ENCODE assay signal across 9 mouse cellular contexts in the genomic region with DNA sequence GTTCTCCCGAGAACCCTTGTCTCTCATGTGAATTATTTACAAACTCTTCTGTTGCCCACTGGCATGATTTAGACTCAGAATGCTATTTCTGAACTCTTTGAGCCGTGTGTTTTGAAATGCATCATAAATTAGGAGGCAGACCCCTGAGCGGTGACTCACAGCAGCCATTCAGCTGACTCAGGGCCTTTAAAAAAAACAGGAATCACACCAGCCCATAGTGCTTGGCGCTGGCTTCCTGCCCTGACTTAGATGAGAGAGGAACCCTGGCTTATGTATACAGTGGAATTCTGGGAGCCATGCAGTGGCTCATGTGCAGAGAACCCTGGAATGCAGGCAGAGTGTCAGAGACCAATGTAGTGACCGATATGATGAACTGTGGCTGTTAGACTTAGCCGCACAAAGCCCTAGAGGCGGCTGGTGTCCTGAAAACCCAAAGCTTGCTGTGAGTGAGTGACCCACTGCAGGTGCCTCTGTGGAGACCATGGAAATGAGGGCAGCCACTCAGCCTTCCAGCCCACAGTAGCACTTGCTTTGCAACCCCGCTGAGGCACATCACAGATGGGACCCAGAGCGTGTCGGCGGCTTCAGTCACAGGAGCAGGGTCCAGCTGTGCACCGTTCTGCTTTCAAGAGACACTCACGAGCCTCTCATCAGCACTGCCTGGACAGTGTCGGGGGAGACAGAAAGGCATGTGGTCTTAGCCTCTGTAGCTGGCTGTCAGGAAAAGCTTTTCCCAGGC.
DNase-seq lines count a peak whose midpoint lies in the region; ATAC-seq and TF ChIP-seq lines count a peak whose summit lies in the region.
"Had no signal": no experiment of that assay in that cellular context is flagged by ENCODE, and none has a peak within 500 bp of the region (broad histone marks: within the 10 kb centered on the region; RNA-seq: fewer than 3 reads in every experiment).

No protein-coding gene starts in this region.

- peaks cover 35% of the 10 kb centered on the region for H3K27me3 ChIP-seq in E14TG2a.4 (ENCODE audit: insufficient read depth, low read length)
- H3K27me3 ChIP-seq in lung, embryonic 16.5 days (ENCODE audit: control insufficient read depth, insufficient read depth, low read depth, low read length): no peaks in the 10 kb centered on the region
- H3K27me3 ChIP-seq in stomach, embryonic 14.5 days (ENCODE audit: control insufficient read depth, insufficient read depth, low read length): no peaks in the 10 kb centered on the region

- peak; percentile 89 for ATAC-seq in lung, embryonic 16.5 days (ENCODE audit: low read depth)
- ATAC-seq in stomach, embryonic 14.5 days (ENCODE audit: insufficient number of reproducible peaks, insufficient read depth, low FRiP score, low read depth): peak; percentile 69; the same call in 1 of the 2 replicates

- 18% methylated on average over 14 of the region's 14 CpGs for WGBS in lung, embryonic 16.5 days
- WGBS in stomach, embryonic 14.5 days: 28% methylated on average over 14 of the region's 14 CpGs

- peak; percentile 74 for DNase-seq in adrenal gland, postnatal 25 days
- peak; percentile 50 to 56 for DNase-seq in heart, adult 9 months (ENCODE audit: low spot score in 2 of 2)
- DNase-seq in kidney, adult 9 months: peak; percentile 30
- no peak for DNase-seq in gastrocnemius, postnatal 14 days
- no peak for DNase-seq in cerebellum, postnatal 4 days (ENCODE audit: low spot score in 2 of 2)

- intact Hi-C loops in gastrocnemius, postnatal 14 days (cut with DNase I; ENCODE audit: low total_unique reads): no loop called here

- H3K4me3 ChIP-seq in E14TG2a.4 (replicated peaks; ENCODE audit: low read length): peak overlapping the region; percentile 41
- H3K4me3 ChIP-seq in lung, embryonic 16.5 days (ENCODE audit: low read length): no peak overlapping the region
- H3K4me3 ChIP-seq in stomach, embryonic 14.5 days (ENCODE audit: low read depth, low read length): no peak overlapping the region

- H3K9ac ChIP-seq in lung, embryonic 16.5 days (ENCODE audit: low read length): 0 out of 2 replicates have a peak overlapping the region, but pooled peaks have one; percentile 24
- H3K9ac ChIP-seq in stomach, embryonic 14.5 days (replicated peaks; ENCODE audit: low read depth, low read length): no peak overlapping the region
- H3K9ac ChIP-seq: liver, embryonic 14.5 days had no signal

- no peak overlapping the region for H3K4me2 ChIP-seq in lung, embryonic 16.5 days (ENCODE audit: low read depth, low read length)
- H3K4me2 ChIP-seq in stomach, embryonic 14.5 days (replicated peaks; ENCODE audit: low read depth, low read length): 0 out of 2 replicates have a peak overlapping the region, but pooled peaks have one; percentile 2

- H3K27ac ChIP-seq in lung, embryonic 16.5 days (ENCODE audit: low read length): peak overlapping the region; percentile 83
- peak overlapping the region; percentile 71; the same call in 1 of the 2 replicates for H3K27ac ChIP-seq in stomach, embryonic 14.5 days (ENCODE audit: low read length)
- H3K27ac ChIP-seq: liver, embryonic 14.5 days had no signal

- H3K4me1 ChIP-seq in E14TG2a.4 (replicated peaks; ENCODE audit: low read depth, low read length): peaks cover 17% of the 10 kb centered on the region
- peaks cover 25% of the 10 kb centered on the region for H3K4me1 ChIP-seq in lung, embryonic 16.5 days (replicated peaks; ENCODE audit: control insufficient read depth, insufficient read depth, low read length)
- H3K4me1 ChIP-seq in stomach, embryonic 14.5 days (ENCODE audit: control insufficient read depth, insufficient read depth, low read length): peaks cover 44% of the 10 kb centered on the region

- no peak for TF ChIP-seq CTCF in E14TG2a.4 (conservative IDR thresholded peaks at IDR 0.05; ENCODE audit: low read length)

- H3K9me3 ChIP-seq in E14TG2a.4 (ENCODE audit: low read length): no peaks in the 10 kb centered on the region
- no peaks in the 10 kb centered on the region for H3K9me3 ChIP-seq in lung, embryonic 16.5 days (ENCODE audit: control insufficient read depth, low read length)
- H3K9me3 ChIP-seq in stomach, embryonic 14.5 days (ENCODE audit: control insufficient read depth, low read depth, low read length): no peaks in the 10 kb centered on the region

- H3K36me3 ChIP-seq in E14TG2a.4 (ENCODE audit: insufficient read depth, low read length): no peaks in the 10 kb centered on the region
- H3K36me3 ChIP-seq in lung, embryonic 16.5 days (ENCODE audit: control insufficient read depth, insufficient read depth, low read length): peaks cover 4% of the 10 kb centered on the region; the same call in 1 of the 2 replicates
- H3K36me3 ChIP-seq in stomach, embryonic 14.5 days (ENCODE audit: control insufficient read depth, insufficient read depth, low read length): peaks cover 22% of the 10 kb centered on the region

Comparison
In these comparisons a context has a peak if more than half of its experiments do, and no peak if none do; other contexts are left out.
1. DNase-seq: peak in adrenal gland, postnatal 25 days (single experiment), heart, adult 9 months (2 of 2) and kidney, adult 9 months (single experiment); none in gastrocnemius, postnatal 14 days (single experiment) and cerebellum, postnatal 4 days (0 of 2).